Mouse (Mus musculus) lung, adult 18-20 months (tissue): Measurements from ENCODE around the gene Spopl.
"Not testable (repeated sequence)": the region's sequence is repeated elsewhere in the genome, so short reads cannot be mapped to it uniquely, and the experiment has no call there.

ENCODE experiments used
- DNase-seq, 2 experiments: peaks; one replicate each; pipeline ENCODE4 v3.0.0; 2022; ENCODE audit warnings: mixed read lengths in 2 of 2

The Spopl gene

GRCm38 (mm10) chr2:23571302-23572156 is at the start of gene Spopl:
TSS of gene Spopl (minus strand) at chr2:23572106.
- peak; percentile 87 to 90 for DNase-seq

- DNase-seq, result no peak
These were observed 48.2 kb upstream of the Spopl start for GRCm38 (mm10) chr2:23620128-23620527.

GRCm38 (mm10) chr2:23617989-23618388 is 46.1 kb upstream of the Spopl start:
- DNase-seq, result no peak

- DNase-seq, result no peak
These were observed 33.5 kb upstream of the Spopl start for GRCm38 (mm10) chr2:23605391-23605790.

- DNase-seq, result no peak
These were observed 16.9 kb upstream of the Spopl start for GRCm38 (mm10) chr2:23588769-23589168.

GRCm38 (mm10) chr2:23572157-23572532 is 239 bp upstream of the Spopl start:
- not testable (repeated sequence) for DNase-seq

- DNase-seq, result no peak
These were observed 1.3 kb downstream of the Spopl start for GRCm38 (mm10) chr2:23570563-23570962.

GRCm38 (mm10) chr2:23568775-23569174 is 3.1 kb downstream of the Spopl start:
- DNase-seq, result no peak

- no peak for DNase-seq
These were observed 6.7 kb downstream of the Spopl start for GRCm38 (mm10) chr2:23565081-23565801.

GRCm38 (mm10) chr2:23562898-23563297 is 9.0 kb downstream of the Spopl start:
- DNase-seq, result no peak

- no peak for DNase-seq
These were observed 12.7 kb downstream of the Spopl start for GRCm38 (mm10) chr2:23559186-23559585.

GRCm38 (mm10) chr2:23551235-23551634 is 20.7 kb downstream of the Spopl start:
- no peak for DNase-seq

- no peak for DNase-seq
These were observed 24.7 kb downstream of the Spopl start for GRCm38 (mm10) chr2:23547220-23547619.

GRCm38 (mm10) chr2:23539967-23540366 is 31.9 kb downstream of the Spopl start:
- no peak for DNase-seq

- DNase-seq, result not testable (repeated sequence)
These were observed 44.2 kb downstream of the Spopl start for GRCm38 (mm10) chr2:23527717-23528116.

GRCm38 (mm10) chr2:23505141-23505540 is 66.8 kb downstream of the Spopl start:
- no peak for DNase-seq

- DNase-seq, result no peak
These were observed 90.2 kb downstream of the Spopl start for GRCm38 (mm10) chr2:23481715-23482114.

GRCm38 (mm10) chr2:23467471-23467870 is 104.4 kb downstream of the Spopl start:
- no peak for DNase-seq

- DNase-seq, result no peak
These were observed 114.5 kb downstream of the Spopl start for GRCm38 (mm10) chr2:23457452-23457851.
